Mouse (Mus musculus) brain, adult 10 weeks (tissue): ENCODE measurements around the gene BC035947. TPM values are rescaled to one million over a fixed set of nuclear protein-coding genes. Genes with fewer than 3 reads are reported as not detected.

Source experiments
- polyA plus RNA-seq: library from polyadenylated mRNA; stranded (reverse); fragments of 350-450 nt; fragmentation: Illumina TruSeq; extraction: RNeasy Lipid Tissue Mini Kit (QIAGEN cat#74804); gene quantifications from one replicate; pipeline ENCODE4 v1.2.3, GENCODE M21; 2015; ENCODE audit warnings: low read depth, low replicate concordance

Gene BC035947
- 1.3 TPM for polyA plus RNA-seq

DNA sequence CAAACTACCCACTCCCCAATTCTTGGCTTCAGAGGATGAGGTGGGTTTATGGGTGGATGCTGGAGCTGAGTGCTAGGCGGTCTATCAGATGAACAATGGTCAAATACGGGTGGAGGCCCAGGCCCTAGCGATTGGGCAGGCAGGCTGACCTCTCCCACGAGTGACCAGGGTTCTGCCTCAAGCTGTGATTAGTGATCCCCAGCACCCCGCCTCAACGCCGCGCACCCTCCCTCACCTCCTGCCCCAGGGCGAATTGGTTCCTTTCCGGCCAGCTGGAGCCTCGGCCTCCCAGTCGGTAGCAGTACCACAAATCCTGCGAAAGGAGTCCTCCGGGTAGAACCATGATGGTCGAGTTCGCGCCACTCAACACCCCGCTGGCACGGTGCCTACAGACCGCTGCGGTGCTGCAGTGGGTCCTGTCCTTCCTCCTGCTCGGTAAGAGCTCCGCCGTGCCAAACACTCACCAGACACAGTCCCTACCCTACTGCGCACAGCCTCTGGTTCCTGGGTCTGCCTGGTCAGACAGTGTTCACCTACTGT, at the start of gene BC035947:
BC035947 (minus strand) TSS at position 538 of the 540 bp plus-strand sequence.

DNA sequence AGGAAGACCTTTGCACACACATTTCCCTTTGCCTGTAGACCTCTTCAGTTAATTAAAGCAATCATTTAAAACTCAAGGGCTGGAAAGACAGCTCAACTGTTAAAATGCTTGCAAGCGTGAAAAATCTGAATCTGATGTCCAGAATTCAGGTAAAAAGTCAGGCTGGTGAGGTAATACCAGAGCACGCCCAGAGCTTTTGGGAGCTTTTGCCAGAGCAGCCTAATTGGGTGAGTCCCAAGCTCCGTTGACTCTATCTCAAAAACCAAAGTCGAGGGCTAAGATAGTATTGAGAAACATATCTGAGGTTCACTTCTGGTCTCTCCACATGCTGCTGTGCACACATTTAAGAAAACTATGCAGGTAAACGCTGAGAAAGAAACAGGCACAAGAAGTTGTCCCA, 1.1 kb downstream of the BC035947 start, which contains the start of gene Mogat1:
Mogat1 (plus strand) TSS at position 130 of the 400 bp plus-strand sequence.

DNA sequence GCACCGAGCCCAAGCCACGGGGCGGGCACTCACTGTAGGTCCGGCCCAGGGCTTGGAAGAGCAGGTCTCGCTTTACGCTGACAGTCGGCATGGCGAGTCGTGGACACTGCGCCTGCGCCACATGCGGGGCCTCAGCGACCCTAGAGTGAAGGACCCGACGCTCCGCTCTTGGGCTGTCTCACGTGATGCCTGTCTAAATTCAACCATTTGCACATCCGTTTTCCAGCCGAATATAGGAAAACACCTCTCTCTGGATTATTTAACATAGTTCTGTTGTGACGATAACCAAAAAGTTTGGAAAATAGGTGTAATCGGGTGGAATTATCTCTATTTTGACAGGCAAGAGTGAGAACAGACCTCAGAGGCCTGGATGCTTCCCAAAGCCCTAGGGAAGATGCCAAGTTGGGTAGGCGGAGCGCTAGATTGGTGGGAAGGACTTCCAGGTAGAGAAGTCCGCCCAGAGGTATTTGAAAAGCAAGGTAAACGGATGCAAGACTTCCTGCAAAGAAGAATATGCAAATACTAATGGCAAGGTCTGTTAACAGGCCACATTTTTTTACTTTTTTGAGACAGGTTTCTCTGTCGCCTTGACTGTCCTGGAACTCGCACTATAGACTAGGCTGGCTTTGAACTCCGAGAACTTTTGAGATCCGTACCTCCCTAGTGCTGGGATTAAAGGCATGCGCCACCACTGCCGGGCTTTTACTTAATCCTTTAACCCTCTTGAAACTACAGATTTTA, 23.0 kb downstream of the BC035947 start, which contains the start of gene Farsb:
Farsb (minus strand) TSS at position 146 of the 741 bp plus-strand sequence.

Other genes starting within 250 kb of the BC035947 start
- 21.8 TPM for gene Sgpp2, start 201.8 kb downstream of the BC035947 start, polyA plus RNA-seq
- gene Farsb, start 23.3 kb downstream of the BC035947 start, polyA plus RNA-seq: 64.4 TPM
- 2.2 TPM for gene Mogat1, start 1.2 kb downstream of the BC035947 start, polyA plus RNA-seq
- gene Acsl3, start 145.7 kb upstream of the BC035947 start, polyA plus RNA-seq: 158 TPM
- 5.8 TPM for gene Utp14b, start 145.9 kb upstream of the BC035947 start, polyA plus RNA-seq